Mouse (Mus musculus) R1 (cell line): ENCODE measurements around the gene Bub3.

ENCODE experiments used
- DNase-seq: peaks from one replicate; pipeline ENCODE4 v3.0.0-alpha.2; 2018; ENCODE audit warnings: low read depth, low spot score

The Bub3 gene

GRCm38 (mm10) chr7:131559986-131560696 is at the start of gene Bub3:
Gene Bub3, plus strand, starts transcription at chr7:131560222.
- DNase-seq = peak; percentile 97

DNA sequence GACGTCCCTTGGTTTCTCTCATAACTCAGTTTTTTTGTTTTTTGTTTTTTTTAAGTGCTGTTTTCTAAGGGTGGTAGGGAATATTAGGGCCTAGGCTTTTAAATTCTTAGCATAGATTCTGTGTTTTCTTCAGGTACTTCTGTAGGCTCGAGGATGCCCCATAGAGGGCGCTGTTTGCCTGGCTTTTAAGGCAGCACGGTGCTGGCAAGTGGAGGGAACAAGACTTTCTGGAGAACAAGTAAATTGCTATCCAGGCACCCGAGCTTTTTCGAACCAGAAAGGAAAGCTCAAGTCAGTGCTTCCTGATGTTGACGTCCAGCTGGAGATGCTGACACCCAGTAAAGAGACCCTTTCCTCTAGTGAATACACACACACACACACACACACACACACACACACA is 20.0 kb upstream of the Bub3 start:
- peak; percentile 82 for DNase-seq

DNA sequence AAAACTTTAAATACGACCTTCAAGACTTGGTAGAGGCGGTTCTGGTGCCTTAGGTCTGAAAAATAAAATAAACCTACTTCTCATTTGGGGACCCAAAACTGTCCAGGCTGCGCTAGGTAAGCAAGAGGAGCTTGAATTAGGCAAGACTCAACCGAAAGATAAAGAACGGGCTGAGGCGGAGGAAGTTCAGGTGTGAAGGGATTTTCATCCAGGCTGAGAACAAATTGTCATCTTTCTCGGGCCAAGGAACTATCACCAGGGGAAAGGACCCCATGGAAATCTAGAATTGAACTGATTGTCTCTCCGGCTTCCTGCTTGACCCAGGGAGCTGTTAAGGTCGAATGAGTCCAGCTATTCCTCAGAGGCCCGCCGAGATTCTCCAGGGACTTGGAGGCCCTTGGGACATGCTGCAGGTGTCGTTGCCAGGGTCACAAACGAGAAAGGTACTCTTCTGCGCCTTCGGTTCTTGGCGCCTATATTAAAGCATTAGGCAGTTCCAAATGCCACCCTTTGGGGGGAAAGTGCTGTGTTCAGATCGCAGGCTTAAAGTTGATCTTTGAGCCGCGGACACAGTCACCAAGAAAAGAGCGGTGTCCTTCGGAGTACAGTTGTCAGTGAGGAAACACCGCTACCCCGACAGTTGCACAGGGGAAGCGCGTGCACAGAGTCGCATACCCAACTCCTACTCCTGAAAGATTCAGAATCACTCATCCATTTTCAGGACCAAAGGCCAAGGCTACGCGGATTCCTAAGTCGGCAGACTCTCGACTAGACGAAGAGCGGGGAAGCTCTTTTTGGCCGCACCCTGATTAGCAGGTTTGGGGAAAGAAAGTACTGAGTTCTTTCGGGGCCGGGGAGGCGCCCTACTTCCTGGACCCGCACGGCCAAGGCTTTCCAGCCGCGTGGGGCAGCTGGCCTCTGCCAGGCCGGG is 18.6 kb upstream of the Bub3 start:
- no peak for DNase-seq

DNA sequence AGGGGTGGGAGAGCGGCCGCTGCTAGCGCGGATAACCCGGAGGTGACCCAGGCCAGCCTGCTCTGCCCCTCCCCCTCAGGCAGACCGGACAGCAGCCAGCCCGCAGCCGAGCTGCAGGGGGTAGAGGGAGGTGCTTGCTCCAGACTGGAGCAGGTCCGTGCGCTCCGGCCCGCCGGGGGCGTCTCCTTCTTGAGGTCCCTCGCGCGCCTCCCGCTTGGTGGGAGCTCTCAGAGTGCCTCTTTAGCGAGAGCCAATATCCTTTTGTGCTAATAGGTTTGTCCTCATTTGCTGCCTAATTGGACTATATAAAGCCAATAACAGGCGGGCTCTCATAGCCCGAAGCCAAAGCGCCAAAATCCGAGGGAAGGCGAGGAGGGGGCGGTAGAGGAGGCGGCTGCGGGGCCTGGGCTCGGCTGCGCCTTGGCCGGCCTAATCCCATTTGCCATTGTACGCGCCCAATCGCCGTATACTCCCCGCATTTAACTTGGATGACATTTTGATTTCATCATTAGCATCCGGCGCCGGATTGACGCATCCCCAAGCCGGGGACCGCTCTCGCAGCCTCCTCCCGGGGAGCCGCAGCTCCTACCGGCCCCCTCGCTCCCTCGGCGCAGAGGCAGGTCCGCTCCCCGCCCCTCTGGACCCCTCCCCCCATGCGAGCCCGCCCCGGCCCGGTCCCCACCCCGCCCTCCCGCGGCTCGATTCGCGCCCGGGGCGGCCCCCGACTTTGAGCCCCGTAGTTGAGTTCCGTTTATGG is 17.7 kb upstream of the Bub3 start, which contains the start of gene Hmx3:
TSS of gene Hmx3 (plus strand) at position 753 of the 757 bp plus-strand sequence.
- peak; percentile 86 for DNase-seq

DNA sequence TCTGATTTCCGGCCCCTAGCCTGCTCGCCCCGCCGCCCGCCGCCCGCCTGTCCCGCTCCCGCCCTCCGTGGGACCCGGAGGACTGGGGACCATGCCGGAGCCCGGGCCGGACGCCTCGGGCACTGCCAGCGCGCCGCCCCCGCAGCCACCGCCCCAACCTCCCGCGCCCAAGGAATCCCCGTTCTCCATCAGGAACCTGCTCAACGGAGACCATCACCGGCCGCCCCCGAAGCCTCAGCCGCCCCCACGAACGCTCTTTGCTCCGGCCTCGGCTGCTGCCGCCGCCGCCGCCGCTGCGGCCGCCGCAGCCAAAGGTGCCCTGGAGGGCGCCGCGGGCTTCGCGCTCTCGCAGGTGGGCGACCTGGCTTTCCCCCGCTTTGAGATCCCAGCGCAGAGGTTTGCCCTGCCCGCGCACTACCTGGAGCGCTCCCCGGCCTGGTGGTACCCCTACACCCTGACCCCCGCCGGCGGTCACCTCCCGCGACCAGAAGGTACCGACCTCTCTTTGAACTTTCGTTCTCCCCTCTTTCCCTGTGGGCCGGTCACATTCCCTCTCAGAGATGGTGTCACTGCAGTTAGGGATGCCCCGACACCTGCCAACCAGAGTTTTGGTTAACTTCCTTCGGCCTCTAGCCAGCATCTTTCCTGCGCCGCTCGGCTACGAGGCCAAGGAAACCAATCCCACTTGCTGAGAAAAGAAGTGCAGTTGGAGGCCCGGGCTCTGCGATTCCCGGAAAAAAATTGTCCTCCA is 17.0 kb upstream of the Bub3 start:
- DNase-seq = peak; percentile 51

- peak; percentile 55 for DNase-seq
These were observed 16.2 kb upstream of the Bub3 start for GRCm38 (mm10) chr7:131543623-131544481.

DNA sequence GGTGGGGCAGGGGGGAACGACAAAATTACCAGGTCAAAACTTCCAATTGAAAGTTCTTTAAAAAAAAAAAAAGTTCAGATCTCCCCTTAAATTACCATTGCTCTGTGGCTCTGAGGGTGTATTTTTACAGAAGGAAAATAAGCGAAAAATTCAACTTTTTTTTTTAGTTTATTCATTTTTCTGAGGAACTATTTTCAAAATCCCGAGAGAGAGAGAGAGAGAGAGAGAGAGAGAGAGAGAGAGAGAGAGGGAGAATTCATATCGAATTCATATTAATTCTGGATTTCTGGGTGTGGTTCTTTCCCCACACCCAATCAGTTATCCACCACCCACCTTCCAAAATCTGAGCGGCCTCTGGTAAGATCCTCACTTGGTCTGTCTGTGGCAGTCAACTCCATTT is 15.2 kb upstream of the Bub3 start:
- no peak for DNase-seq

- DNase-seq = no peak
These were observed 14.2 kb upstream of the Bub3 start for GRCm38 (mm10) chr7:131545701-131546385.

DNA sequence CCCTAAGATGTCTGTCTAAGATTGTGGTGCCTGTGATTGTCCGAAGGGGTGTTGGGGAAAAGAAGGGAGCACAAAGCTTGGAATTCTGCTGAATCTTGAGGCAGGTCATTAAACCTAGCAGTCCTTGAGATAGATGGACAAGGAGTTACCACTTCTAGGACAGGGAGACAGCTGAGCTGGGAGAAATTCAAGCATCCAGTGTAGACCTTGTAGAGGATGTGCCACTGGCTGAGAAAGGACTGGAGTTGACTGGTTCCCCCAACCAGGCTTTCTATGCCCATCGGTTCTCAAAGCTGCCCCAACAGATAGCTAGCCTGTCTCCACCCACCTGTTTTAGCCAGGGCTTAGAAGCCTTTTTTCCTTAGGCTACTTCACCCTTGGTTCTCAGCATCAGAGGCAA is 13.6 kb upstream of the Bub3 start:
- DNase-seq = no peak

- no peak for DNase-seq
These were observed 12.5 kb upstream of the Bub3 start for GRCm38 (mm10) chr7:131547481-131547880.

DNA sequence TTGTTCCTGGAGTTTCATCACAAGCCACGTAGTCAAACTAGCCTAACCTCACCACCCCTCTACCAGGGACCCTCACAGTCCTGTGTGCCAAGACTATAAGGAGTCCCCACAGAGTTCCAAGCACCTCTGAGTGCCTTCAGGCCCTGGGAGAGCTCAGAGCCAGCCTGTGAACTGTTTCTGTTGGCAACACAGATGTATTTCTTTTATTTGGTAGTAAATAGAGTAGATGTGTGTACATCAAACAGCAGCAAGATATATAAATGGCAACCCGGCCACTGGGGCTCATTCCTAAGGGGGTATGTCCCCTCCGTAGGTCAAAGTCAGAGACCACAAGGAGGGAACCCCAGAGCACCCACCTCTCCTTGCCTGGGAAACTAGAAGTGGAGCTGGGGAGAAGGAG is 11.5 kb upstream of the Bub3 start, which contains the start of gene Hmx2:
TSS of gene Hmx2 (plus strand) at position 301 of the 400 bp plus-strand sequence.
- no peak for DNase-seq

- peak; percentile 25 for DNase-seq
These were observed 8.6 kb upstream of the Bub3 start for GRCm38 (mm10) chr7:131551471-131551870.

DNA sequence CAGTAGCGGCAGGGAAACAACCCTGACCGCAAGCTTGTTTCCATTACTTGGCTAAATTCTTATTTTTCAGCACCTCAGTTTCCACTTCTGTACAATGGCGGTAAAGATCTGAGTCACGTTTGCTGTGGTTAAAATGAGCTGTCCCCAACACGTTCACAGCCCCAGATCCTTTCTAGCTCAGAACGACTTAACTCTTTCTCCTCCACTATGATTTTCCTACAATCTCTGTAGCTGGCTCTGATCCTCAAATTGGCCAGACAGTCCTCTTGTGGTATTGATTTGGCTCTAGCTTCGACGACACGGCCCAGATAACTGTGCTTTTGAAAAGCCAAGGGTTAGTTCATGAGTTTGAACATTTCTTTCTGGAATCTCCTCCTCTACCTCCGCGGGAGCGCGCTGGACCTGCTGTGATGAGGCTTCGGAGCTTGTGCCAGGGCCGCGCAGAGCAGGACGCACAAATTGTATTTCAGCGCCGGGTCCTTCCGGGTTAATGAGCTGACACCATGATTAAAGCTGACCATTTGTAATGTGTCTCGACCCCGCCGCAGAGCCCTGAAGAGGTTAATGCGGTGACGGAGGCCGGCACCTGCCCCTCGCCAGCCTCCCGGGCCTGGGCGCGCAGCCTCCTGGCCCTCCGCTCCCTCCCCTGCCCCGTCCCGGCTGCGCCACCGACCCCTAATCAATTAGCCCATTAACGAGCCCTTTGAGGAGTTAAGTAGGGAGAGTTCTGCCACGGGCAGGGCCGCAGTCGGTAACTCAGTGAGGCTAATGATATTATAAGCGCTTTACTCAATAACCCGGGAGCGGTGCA is 7.9 kb upstream of the Bub3 start:
- no peak for DNase-seq

- no peak for DNase-seq
These were observed 7.2 kb upstream of the Bub3 start for GRCm38 (mm10) chr7:131552781-131553180.

- DNase-seq = peak; percentile 72
These were observed 6.2 kb upstream of the Bub3 start for GRCm38 (mm10) chr7:131553771-131554175.

GRCm38 (mm10) chr7:131554341-131555180 is 5.5 kb upstream of the Bub3 start:
- peak; percentile 51 for DNase-seq

GRCm38 (mm10) chr7:131555301-131556081 is 4.5 kb upstream of the Bub3 start:
- peak; percentile 64 for DNase-seq
